Mouse (Mus musculus) heart, postnatal 4 days (tissue): Measurements from ENCODE around the gene Ngdn. TPM values are rescaled to one million over a fixed set of nuclear protein-coding genes. Genes with fewer than 3 reads are reported as not detected.
"Not testable (repeated sequence)": the region's sequence is repeated elsewhere in the genome, so short reads cannot be mapped to it uniquely, and the experiment has no call there.

ENCODE experiments used
- DNase-seq: peaks from one replicate; pipeline ENCODE4 v3.0.0; 2021
- total RNA-seq, 2 experiments: library from RNA; stranded (reverse); gene quantifications; 2 replicates each; pipeline ENCODE4 v1.2.3; 2021

Ngdn gene
- total RNA-seq, 2 experiments from 2014 or later, result 35.7 to 39.7 TPM

GRCm38 (mm10) chr14:54999868-55000267 lies 15.4 kb upstream of the Ngdn start:
- not testable (repeated sequence) for DNase-seq

- peak; percentile 21 for DNase-seq
Measured at GRCm38 (mm10) chr14:55000814-55001213, 14.4 kb upstream of the Ngdn start.

- DNase-seq, result peak; percentile 57
Measured at GRCm38 (mm10) chr14:55001446-55001845, 13.8 kb upstream of the Ngdn start.

GRCm38 (mm10) chr14:55001938-55002686 lies 13.1 kb upstream of the Ngdn start:
- peak; percentile 60 for DNase-seq

GRCm38 (mm10) chr14:55002687-55003120 lies 12.6 kb upstream of the Ngdn start:
- DNase-seq, result peak; percentile 51

- peak; percentile 85 for DNase-seq
Measured at GRCm38 (mm10) chr14:55003878-55004855, 11.1 kb upstream of the Ngdn start.

- peak; percentile 26 for DNase-seq
Measured at GRCm38 (mm10) chr14:55005506-55005905, 9.7 kb upstream of the Ngdn start.

- peak; percentile 36 for DNase-seq
Measured at GRCm38 (mm10) chr14:55005967-55006366, 9.3 kb upstream of the Ngdn start.

- peak; percentile 16 for DNase-seq
Measured at GRCm38 (mm10) chr14:55006541-55006940, 8.7 kb upstream of the Ngdn start.

GRCm38 (mm10) chr14:55007120-55007908 lies 7.9 kb upstream of the Ngdn start:
- no peak for DNase-seq

- DNase-seq, result peak; percentile 39
Measured at GRCm38 (mm10) chr14:55008417-55008816, 6.8 kb upstream of the Ngdn start.

- peak; percentile 42 for DNase-seq
Measured at GRCm38 (mm10) chr14:55011116-55011515, 4.1 kb upstream of the Ngdn start.

- DNase-seq, result no peak
Measured at GRCm38 (mm10) chr14:55014591-55014990, 663 bp upstream of the Ngdn start.

- no peak for DNase-seq
Measured at GRCm38 (mm10) chr14:55015767-55016111, 485 bp downstream of the Ngdn start.

- DNase-seq, result no peak
Measured at GRCm38 (mm10) chr14:55016876-55017275, 1.6 kb downstream of the Ngdn start.

GRCm38 (mm10) chr14:55020394-55020793 lies 5.1 kb downstream of the Ngdn start:
- DNase-seq, result no peak

- DNase-seq, result no peak
Measured at GRCm38 (mm10) chr14:55023011-55023410, 7.8 kb downstream of the Ngdn start.

- DNase-seq, result peak; percentile 77
Measured at GRCm38 (mm10) chr14:55024236-55024635, 9.0 kb downstream of the Ngdn start.

GRCm38 (mm10) chr14:55025527-55025926 lies 10.3 kb downstream of the Ngdn start:
- no peak for DNase-seq

- DNase-seq, result peak; percentile 46
Measured at GRCm38 (mm10) chr14:55027251-55027650, 12.0 kb downstream of the Ngdn start.

GRCm38 (mm10) chr14:55027653-55028052 lies 12.4 kb downstream of the Ngdn start:
- no peak for DNase-seq

- DNase-seq, result no peak
Measured at GRCm38 (mm10) chr14:55028333-55028835, 13.1 kb downstream of the Ngdn start.
